Mouse (Mus musculus) midbrain, embryonic 12.5 days (tissue): Measurements from ENCODE around the gene Asf1b. TPM values are rescaled to one million over a fixed set of nuclear protein-coding genes. Genes with fewer than 3 reads are reported as not detected.
A peak's percentile ranks its signal among the peaks of the same experiment; 100 is the strongest.
"Not testable (repeated sequence)": the region's sequence is repeated elsewhere in the genome, so short reads cannot be mapped to it uniquely, and the experiment has no call there.

Source experiments
- ATAC-seq: fragments of 200-750 bp; cut with Nextera tagmentation; 2 replicates; pipeline ENCODE4 v1.8.0; 2017; ENCODE audit warnings: low read depth, moderate TSS enrichment, moderate library complexity; ENCODE audit not compliant: low FRiP score
- H3K27ac ChIP-seq: fragments of 300-500 bp; sonication (generic); replicated peaks from 2 replicates; pipeline ENCODE4 v1.5.1; 2016; ENCODE audit warnings: mild to moderate bottlenecking
- H3K27me3 ChIP-seq: fragments of 300-500 bp; sonication (generic); 2 replicates; pipeline ENCODE4 v1.6.1; 2016; ENCODE audit warnings: mild to moderate bottlenecking
- H3K36me3 ChIP-seq: fragments of 300-500 bp; sonication (generic); 2 replicates; pipeline ENCODE4 v1.6.1; 2016
- H3K4me1 ChIP-seq: fragments of 300-500 bp; sonication (generic); 2 replicates; pipeline ENCODE4 v1.6.1; 2016
- H3K4me2 ChIP-seq: fragments of 300-500 bp; sonication (generic); replicated peaks from 2 replicates; pipeline ENCODE4 v1.6.1; 2016; ENCODE audit warnings: mild to moderate bottlenecking, moderate library complexity
- H3K4me3 ChIP-seq: fragments of 300-500 bp; sonication (generic); 2 replicates; pipeline ENCODE4 v1.5.1; 2016; ENCODE audit warnings: mild to moderate bottlenecking
- H3K9ac ChIP-seq: fragments of 300-500 bp; sonication (generic); replicated peaks from 2 replicates; pipeline ENCODE4 v1.6.1; 2016; ENCODE audit warnings: mild to moderate bottlenecking, moderate library complexity
- H3K9me3 ChIP-seq: fragments of 300-500 bp; sonication (generic); 2 replicates; pipeline ENCODE4 v1.6.1; 2016; ENCODE audit warnings: mild to moderate bottlenecking
- WGBS: fragments of 180-500 bp; shearing (Covaris S2); methylation state at CpG from one replicate; pipeline ENCODE4 v1.1.7; 2016; 5-methylcytosine and 5-hydroxymethylcytosine counted together
- polyA plus RNA-seq: library from polyadenylated mRNA; unstranded; fragments of >200 nt; fragmentation: Nextera tagmentation; extraction: Ambion mirVana; gene quantifications from 2 replicates; pipeline ENCODE4 v1.2.1, GENCODE M21; 2016

Asf1b gene
- polyA plus RNA-seq, 1 experiment from 2014 or later = 62.8 TPM

- ATAC-seq = peak; percentile 9; the same call in 1 of the 2 replicates
- H3K4me3 ChIP-seq = peak within 1 kb of the TSS; percentile 86
- whole genome bisulfite sequencing = no CpG with 5 or more reads among the region's 112 CpGs
- peaks cover 21% of the 10 kb centered on the region for H3K36me3 ChIP-seq
- peaks cover 31% of the 10 kb centered on the region for H3K4me1 ChIP-seq
- H3K27me3 ChIP-seq = peaks cover 37% of the 10 kb centered on the region
- H3K9ac ChIP-seq = peak within 1 kb of the TSS; percentile 87
- peak within 1 kb of the TSS; percentile 86 for H3K4me2 ChIP-seq
- peak within 1 kb of the TSS; percentile 97 for H3K27ac ChIP-seq
- H3K9me3 ChIP-seq = no peaks in the 10 kb centered on the region
Observed at GRCm38 (mm10) chr8:83997511-83998141, 42.3 kb downstream of the Asf1b start, which contains the start of gene Samd1. Gene Samd1 (plus strand): TSS chr8:83997672.

- peaks cover 39% of the 10 kb centered on the region for H3K4me1 ChIP-seq
- peaks cover 45% of the 10 kb centered on the region for H3K27me3 ChIP-seq
- H3K9me3 ChIP-seq = no peaks in the 10 kb centered on the region
- peak overlapping the region; percentile 86 for H3K4me3 ChIP-seq
- no peak for ATAC-seq
- peaks cover 21% of the 10 kb centered on the region for H3K36me3 ChIP-seq
- WGBS = 1% methylated on average over 67 of the region's 92 CpGs
- H3K4me2 ChIP-seq = peak overlapping the region; percentile 86
- peak overlapping the region; percentile 87 for H3K27ac ChIP-seq
- peak overlapping the region; percentile 75 for H3K9ac ChIP-seq
Observed at GRCm38 (mm10) chr8:83998231-83999056, 43.1 kb downstream of the Asf1b start.

- Histone ChIP-seq H3K9ac (peak overlapping the region; percentile 75), H3K36me3 (peaks cover 20% of the 10 kb centered on the region), H3K27me3 (peaks cover 46% of the 10 kb centered on the region), H3K4me2 (peak overlapping the region; percentile 86), H3K27ac (no peak overlapping the region), H3K4me1 (peaks cover 45% of the 10 kb centered on the region), H3K4me3 (peak overlapping the region; percentile 86), H3K9me3 (no peaks in the 10 kb centered on the region)
- no peak for ATAC-seq
- WGBS = 73% methylated on average over 16 of the region's 16 CpGs
Observed at GRCm38 (mm10) chr8:83999057-83999705, 43.9 kb downstream of the Asf1b start.

- peaks cover 14% of the 10 kb centered on the region for H3K36me3 ChIP-seq
- H3K27me3 ChIP-seq = peaks cover 46% of the 10 kb centered on the region
- ATAC-seq = no peak
- no peak overlapping the region for H3K27ac ChIP-seq
- H3K4me2 ChIP-seq = no peak overlapping the region
- H3K4me3 ChIP-seq = no peak overlapping the region
- H3K9ac ChIP-seq = no peak overlapping the region
- 94% methylated on average over 2 of the region's 2 CpGs for WGBS
- no peaks in the 10 kb centered on the region for H3K9me3 ChIP-seq
- H3K4me1 ChIP-seq = peaks cover 49% of the 10 kb centered on the region
Observed at GRCm38 (mm10) chr8:83999825-84000224, 44.5 kb downstream of the Asf1b start.

GRCm38 (mm10) chr8:84001281-84002000 is 46.1 kb downstream of the Asf1b start, which contains the start of gene 1700067K01Rik:
Gene 1700067K01Rik (plus strand): TSS chr8:84001502.
- peaks cover 46% of the 10 kb centered on the region for H3K4me1 ChIP-seq
- WGBS = 18% methylated on average over 55 of the region's 61 CpGs
- no peak for ATAC-seq
- H3K36me3 ChIP-seq = peaks cover 10% of the 10 kb centered on the region
- no peaks in the 10 kb centered on the region for H3K9me3 ChIP-seq
- H3K27me3 ChIP-seq = peaks cover 46% of the 10 kb centered on the region
- peak within 1 kb of the TSS; percentile 35 for H3K4me2 ChIP-seq
- 0 out of 2 replicates have a peak within 1 kb of the TSS, but pooled peaks have one; percentile 28 for H3K9ac ChIP-seq
- no peak within 1 kb of the TSS for H3K27ac ChIP-seq
- H3K4me3 ChIP-seq = peak within 1 kb of the TSS; percentile 14

- Histone ChIP-seq H3K27ac (no peak overlapping the region), H3K9me3 (no peaks in the 10 kb centered on the region), H3K27me3 (peaks cover 46% of the 10 kb centered on the region), H3K36me3 (peaks cover 10% of the 10 kb centered on the region), H3K4me3 (no peak overlapping the region), H3K4me2 (0 out of 2 replicates have a peak overlapping the region, but pooled peaks have one; percentile 5), H3K9ac (no peak overlapping the region), H3K4me1 (peaks cover 46% of the 10 kb centered on the region)
- ATAC-seq = no peak
- WGBS = 57% methylated on average over 12 of the region's 12 CpGs
Observed at GRCm38 (mm10) chr8:84002957-84003611, 47.8 kb downstream of the Asf1b start.

- Histone ChIP-seq H3K4me1 (peaks cover 41% of the 10 kb centered on the region), H3K9me3 (no peaks in the 10 kb centered on the region), H3K27ac (no peak overlapping the region), H3K4me3 (peak overlapping the region; percentile 56), H3K27me3 (peaks cover 46% of the 10 kb centered on the region), H3K9ac (peak overlapping the region; percentile 55), H3K36me3 (peaks cover 10% of the 10 kb centered on the region), H3K4me2 (peak overlapping the region; percentile 69)
- 74% methylated on average over 6 of the region's 6 CpGs for WGBS
- no peak for ATAC-seq
Observed at GRCm38 (mm10) chr8:84003612-84004246, 48.4 kb downstream of the Asf1b start.

- WGBS = under 1% methylated on average over 30 of the region's 30 CpGs
- peak overlapping the region; percentile 67 for H3K27ac ChIP-seq
- peaks cover 41% of the 10 kb centered on the region for H3K27me3 ChIP-seq
- H3K4me2 ChIP-seq = peak overlapping the region; percentile 69
- peak overlapping the region; percentile 56 for H3K4me3 ChIP-seq
- no peaks in the 10 kb centered on the region for H3K9me3 ChIP-seq
- H3K9ac ChIP-seq = peak overlapping the region; percentile 55
- peaks cover 5% of the 10 kb centered on the region for H3K36me3 ChIP-seq
- peaks cover 32% of the 10 kb centered on the region for H3K4me1 ChIP-seq
- ATAC-seq = peak; percentile 83
Observed at GRCm38 (mm10) chr8:84004533-84005201, 49.4 kb downstream of the Asf1b start.

- not testable (repeated sequence) for H3K4me3 ChIP-seq, H3K9ac ChIP-seq, H3K27ac ChIP-seq, H3K36me3 ChIP-seq, H3K4me2 ChIP-seq, ATAC-seq, H3K9me3 ChIP-seq
- Histone ChIP-seq H3K27me3 (peaks cover 40% of the 10 kb centered on the region), H3K4me1 (peaks cover 35% of the 10 kb centered on the region)
- 94% methylated on average over 7 of the region's 7 CpGs for WGBS
Observed at GRCm38 (mm10) chr8:84005502-84005901, 50.2 kb downstream of the Asf1b start.

- 23% methylated on average over 7 of the region's 7 CpGs for WGBS
- H3K9me3 ChIP-seq = no peaks in the 10 kb centered on the region
- ATAC-seq = no peak
- peaks cover 40% of the 10 kb centered on the region for H3K4me1 ChIP-seq
- no peak overlapping the region for H3K27ac ChIP-seq
- H3K9ac ChIP-seq = no peak overlapping the region
- no peak overlapping the region for H3K4me3 ChIP-seq
- no peaks in the 10 kb centered on the region for H3K36me3 ChIP-seq
- no peak overlapping the region for H3K4me2 ChIP-seq
- H3K27me3 ChIP-seq = peaks cover 40% of the 10 kb centered on the region
Observed at GRCm38 (mm10) chr8:84008362-84008761, 53.1 kb downstream of the Asf1b start.
